Mouse (Mus musculus) embryonic facial prominence, embryonic 11.5 days (tissue): ENCODE results near the gene Tas1r1. TPM values are rescaled to one million over a fixed set of nuclear protein-coding genes. Genes with fewer than 3 reads are reported as not detected.
A peak's percentile ranks its signal among the peaks of the same experiment; 100 is the strongest.

Experiments
- ATAC-seq: fragments of 200-750 bp; cut with Nextera tagmentation; replicated peaks from 2 replicates; pipeline ENCODE4 v1.8.0; 2017; ENCODE audit warnings: low read depth; ENCODE audit not compliant: insufficient number of reproducible peaks, low FRiP score, low TSS enrichment
- DNase-seq: peaks from one replicate; pipeline ENCODE4 v3.0.0-alpha.2; 2015; ENCODE audit warnings: low spot score
- H3K27ac ChIP-seq: fragments of 300-500 bp; sonication (generic); replicated peaks from 2 replicates; pipeline ENCODE4 v1.5.1; 2014; ENCODE audit warnings: mild to moderate bottlenecking, low read depth, low read length, control low read depth
- H3K27me3 ChIP-seq: fragments of 300-500 bp; sonication (generic); 2 replicates; pipeline ENCODE4 v1.6.1; 2014; ENCODE audit warnings: mild to moderate bottlenecking, low read length, moderate library complexity, mixed read lengths; ENCODE audit not compliant: control insufficient read depth, insufficient read depth
- H3K36me3 ChIP-seq: fragments of 300-500 bp; sonication (generic); replicated peaks from 2 replicates; pipeline ENCODE4 v1.6.1; 2014; ENCODE audit warnings: low read depth, mild to moderate bottlenecking, low read length, moderate library complexity, mixed read lengths; ENCODE audit not compliant: control insufficient read depth, insufficient read depth
- H3K4me1 ChIP-seq: fragments of 300-500 bp; sonication (generic); 2 replicates; pipeline ENCODE4 v1.6.1; 2014; ENCODE audit warnings: low read length, mixed read lengths; ENCODE audit not compliant: control insufficient read depth, insufficient read depth
- H3K4me2 ChIP-seq: fragments of 300-500 bp; sonication (generic); 2 replicates; pipeline ENCODE4 v1.6.1; 2014; ENCODE audit warnings: low read depth, mild to moderate bottlenecking, control low read depth, low read length, moderate library complexity
- H3K4me3 ChIP-seq: fragments of 300-500 bp; sonication (generic); 2 replicates; pipeline ENCODE4 v1.5.1; 2014; ENCODE audit warnings: low read depth, low read length, control low read depth
- H3K9ac ChIP-seq: fragments of 300-500 bp; sonication (generic); replicated peaks from 2 replicates; pipeline ENCODE4 v1.6.1; 2014; ENCODE audit warnings: mild to moderate bottlenecking, control low read depth, low read length
- H3K9me3 ChIP-seq: fragments of 300-500 bp; sonication (generic); replicated peaks from 2 replicates; pipeline ENCODE4 v1.6.1; 2016; ENCODE audit warnings: mild to moderate bottlenecking, low read length, inconsistent platforms, mixed read lengths; ENCODE audit not compliant: control insufficient read depth
- WGBS: fragments of 180-500 bp; shearing (Covaris S2); extraction: QIAGEN DNeasy Blood & Tissue Kit; methylation state at CpG from one replicate; pipeline ENCODE4 v1.1.7; 2014; 5-methylcytosine and 5-hydroxymethylcytosine counted together
- polyA plus RNA-seq: library from polyadenylated mRNA; unstranded; fragments of >200 nt; fragmentation: Nextera tagmentation; extraction: Ambion mirVana; gene quantifications from 2 replicates; pipeline ENCODE4 v1.2.1, GENCODE M21; 2014

The Tas1r1 gene
- 0.25 and 0.55 TPM in 2 replicates for polyA plus RNA-seq

- Histone ChIP-seq H3K27me3 (no peaks in the 10 kb centered on the region), H3K4me3 (peak within 1 kb of the TSS; percentile 98), H3K4me2 (peak within 1 kb of the TSS; percentile 61), H3K36me3 (peaks cover 17% of the 10 kb centered on the region), H3K27ac (no peak within 1 kb of the TSS), H3K9me3 (no peaks in the 10 kb centered on the region), H3K9ac (peak within 1 kb of the TSS; percentile 86), H3K4me1 (no peaks in the 10 kb centered on the region)
- WGBS = 48% methylated on average over 10 of the region's 10 CpGs
- ATAC-seq (0 out of 2 replicates have a peak, but pooled peaks have one; percentile 44), DNase-seq (no peak)
Observed at GRCm38 (mm10) chr4:152038225-152038984, at the start of gene Tas1r1. TSS of gene Tas1r1 (minus strand) at chr4:152038568.

- no peaks in the 10 kb centered on the region for H3K36me3 ChIP-seq
- no peak overlapping the region for H3K9ac ChIP-seq
- H3K27ac ChIP-seq = no peak overlapping the region
- H3K4me3 ChIP-seq = no peak overlapping the region
- H3K4me1 ChIP-seq = peaks cover 2% of the 10 kb centered on the region; the same call in 1 of the 2 replicates
- peak overlapping the region; percentile 90; the same call in 1 of the 2 replicates for H3K4me2 ChIP-seq
- WGBS = 43% methylated on average over 4 of the region's 4 CpGs
- ATAC-seq (no peak), DNase-seq (no peak)
- no peaks in the 10 kb centered on the region for H3K9me3 ChIP-seq
- no peaks in the 10 kb centered on the region for H3K27me3 ChIP-seq
Observed at GRCm38 (mm10) chr4:152088133-152088532, 49.8 kb upstream of the Tas1r1 start.

- no peak for DNase-seq
- peak overlapping the region; percentile 90 for H3K4me2 ChIP-seq
- H3K9ac ChIP-seq = peak overlapping the region; percentile 88
- H3K36me3 ChIP-seq = no peaks in the 10 kb centered on the region
- H3K27ac ChIP-seq = no peak overlapping the region
- WGBS = 3% methylated on average over 12 of the region's 12 CpGs
- H3K9me3 ChIP-seq = no peaks in the 10 kb centered on the region
- peak overlapping the region; percentile 77 for H3K4me3 ChIP-seq
- H3K27me3 ChIP-seq = no peaks in the 10 kb centered on the region
- no peak for ATAC-seq
- peaks cover 2% of the 10 kb centered on the region; the same call in 1 of the 2 replicates for H3K4me1 ChIP-seq
Observed at GRCm38 (mm10) chr4:152087211-152088081, 49.1 kb upstream of the Tas1r1 start.

GRCm38 (mm10) chr4:152086505-152087210 lies 48.3 kb upstream of the Tas1r1 start:
- Histone ChIP-seq H3K27ac (no peak overlapping the region), H3K36me3 (no peaks in the 10 kb centered on the region), H3K4me2 (peak overlapping the region; percentile 90)

GRCm38 (mm10) chr4:152084616-152085015 lies 46.2 kb upstream of the Tas1r1 start:
- WGBS = 80% methylated on average over 7 of the region's 7 CpGs
- peaks cover 2% of the 10 kb centered on the region; the same call in 1 of the 2 replicates for H3K4me1 ChIP-seq

More at GRCm38 (mm10) chr4:152086505-152087210, 48.3 kb upstream of the Tas1r1 start:
- Histone ChIP-seq H3K9me3 (no peaks in the 10 kb centered on the region), H3K9ac (peak overlapping the region; percentile 88), H3K27me3 (no peaks in the 10 kb centered on the region), H3K4me3 (peak overlapping the region; percentile 77), H3K4me1 (peaks cover 2% of the 10 kb centered on the region; the same call in 1 of the 2 replicates)
- ATAC-seq (peak; percentile 76), DNase-seq (peak; percentile 63)
- under 1% methylated on average over 56 of the region's 92 CpGs for WGBS

GRCm38 (mm10) chr4:152083611-152084220 lies 45.3 kb upstream of the Tas1r1 start:
- H3K4me2 ChIP-seq = no peak overlapping the region
- H3K27me3 ChIP-seq = no peaks in the 10 kb centered on the region
- H3K9ac ChIP-seq = no peak overlapping the region
- DNase-seq (no peak), ATAC-seq (no peak)
- H3K4me1 ChIP-seq = peaks cover 2% of the 10 kb centered on the region; the same call in 1 of the 2 replicates
- H3K36me3 ChIP-seq = no peaks in the 10 kb centered on the region
- H3K9me3 ChIP-seq = no peaks in the 10 kb centered on the region
- H3K27ac ChIP-seq = no peak overlapping the region
- 63% methylated on average over 7 of the region's 7 CpGs for WGBS
- no peak overlapping the region for H3K4me3 ChIP-seq

More at GRCm38 (mm10) chr4:152084616-152085015, 46.2 kb upstream of the Tas1r1 start:
- no peak overlapping the region for H3K9ac ChIP-seq
- no peaks in the 10 kb centered on the region for H3K9me3 ChIP-seq
- no peak overlapping the region for H3K4me3 ChIP-seq
- H3K27ac ChIP-seq = no peak overlapping the region
- no peak for DNase-seq
- no peaks in the 10 kb centered on the region for H3K27me3 ChIP-seq
- ATAC-seq = no peak
- H3K4me2 ChIP-seq = no peak overlapping the region
- H3K36me3 ChIP-seq = no peaks in the 10 kb centered on the region

- Histone ChIP-seq H3K4me2 (no peak overlapping the region), H3K4me1 (no peaks in the 10 kb centered on the region; the same call in 1 of the 2 replicates), H3K27me3 (no peaks in the 10 kb centered on the region), H3K27ac (no peak overlapping the region), H3K9me3 (no peaks in the 10 kb centered on the region), H3K4me3 (no peak overlapping the region), H3K9ac (no peak overlapping the region), H3K36me3 (no peaks in the 10 kb centered on the region)
- 63% methylated on average over 7 of the region's 7 CpGs for WGBS
- ATAC-seq (no peak), DNase-seq (no peak)
Observed at GRCm38 (mm10) chr4:152079931-152080330, 41.6 kb upstream of the Tas1r1 start.
